Mouse (Mus musculus): Measurements from ENCODE around the gene Fnbp1.

DNA sequence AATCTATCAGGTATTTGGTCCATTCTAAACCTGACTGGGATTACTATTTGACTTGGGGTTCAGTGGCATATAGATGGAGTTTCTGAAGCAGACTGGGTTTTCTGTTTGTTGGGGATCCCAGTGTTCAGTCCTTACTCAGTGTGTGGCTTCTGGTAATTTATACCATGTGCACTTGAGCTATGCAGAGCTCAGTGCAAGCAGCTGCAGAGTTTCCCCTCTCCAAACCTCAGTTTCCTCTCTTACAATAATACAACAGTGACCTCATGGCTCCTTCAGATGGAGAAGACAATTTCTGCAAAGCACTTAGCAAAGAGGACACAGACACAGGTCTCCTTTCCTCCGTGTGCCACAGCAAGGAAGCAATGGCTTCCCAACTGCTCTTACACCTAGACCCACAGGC, 3.1 kb upstream of the Fnbp1 start:
- TF ChIP-seq EP300 (IDR thresholded peaks at IDR 0.05; ENCODE audit: low read depth) (no peak), CTCF (IDR thresholded peaks at IDR 0.05; ENCODE audit: low read depth) (no peak)

All from liver, postnatal 0 days (tissue).